Mouse (Mus musculus) kidney, adult 11 months (tissue): ENCODE data around the gene Celf2.

Experiments used
- DNase-seq: peaks from one replicate; pipeline ENCODE4 v3.0.0; 2022

Celf2 gene

GRCm38 (mm10) chr2:6893597-6893996 lies 615.8 kb downstream of the Celf2 start:
- no peak for DNase-seq

GRCm38 (mm10) chr2:6893095-6893494 lies 616.3 kb downstream of the Celf2 start:
- DNase-seq, result no peak

GRCm38 (mm10) chr2:6884796-6885711 lies 624.3 kb downstream of the Celf2 start:
- DNase-seq, result no peak

GRCm38 (mm10) chr2:6883996-6884795 lies 625.2 kb downstream of the Celf2 start:
- DNase-seq, result no peak

- no peak for DNase-seq
These were observed 627.0 kb downstream of the Celf2 start for GRCm38 (mm10) chr2:6882236-6882885.

- no peak for DNase-seq
These were observed 628.3 kb downstream of the Celf2 start for GRCm38 (mm10) chr2:6880941-6881575.

- no peak for DNase-seq
These were observed 632.3 kb downstream of the Celf2 start for GRCm38 (mm10) chr2:6877094-6877493.

- DNase-seq, result no peak
These were observed 632.8 kb downstream of the Celf2 start for GRCm38 (mm10) chr2:6876547-6876946.

- no peak for DNase-seq
These were observed 634.2 kb downstream of the Celf2 start for GRCm38 (mm10) chr2:6875071-6875611.

- DNase-seq, result no peak
These were observed 635.0 kb downstream of the Celf2 start for GRCm38 (mm10) chr2:6874266-6874955.

GRCm38 (mm10) chr2:6873711-6874110 lies 635.7 kb downstream of the Celf2 start:
- DNase-seq, result no peak

- no peak for DNase-seq
These were observed 636.5 kb downstream of the Celf2 start for GRCm38 (mm10) chr2:6872894-6873255.

GRCm38 (mm10) chr2:6872131-6872893 lies 637.1 kb downstream of the Celf2 start:
- peak; percentile 66 for DNase-seq

- no peak for DNase-seq
These were observed 637.9 kb downstream of the Celf2 start for GRCm38 (mm10) chr2:6871281-6872130.

GRCm38 (mm10) chr2:6869956-6870710 lies 639.2 kb downstream of the Celf2 start:
- DNase-seq, result no peak

GRCm38 (mm10) chr2:6867297-6867696 lies 642.1 kb downstream of the Celf2 start:
- no peak for DNase-seq

- DNase-seq, result no peak
These were observed 643.6 kb downstream of the Celf2 start for GRCm38 (mm10) chr2:6865785-6866184.

GRCm38 (mm10) chr2:6850102-6850644 lies 659.2 kb downstream of the Celf2 start:
- no peak for DNase-seq

GRCm38 (mm10) chr2:6849388-6849787 lies 660.0 kb downstream of the Celf2 start:
- DNase-seq, result no peak
